Mouse (Mus musculus) lung, postnatal 0 days (tissue): Measurements from ENCODE around the gene Rnf185. TPM values are rescaled to one million over a fixed set of nuclear protein-coding genes. Genes with fewer than 3 reads are reported as not detected.

Experiments
- ATAC-seq: fragments of 200-750 bp; cut with Nextera tagmentation; 2 replicates; pipeline ENCODE4 v1.8.0; 2017; ENCODE audit warnings: moderate library complexity
- DNase-seq: peaks from one replicate; pipeline ENCODE4 v3.0.0-alpha.2; 2016; ENCODE audit warnings: low spot score
- H3K27ac ChIP-seq: fragments of 300-500 bp; sonication (generic); 2 replicates; pipeline ENCODE4 v1.5.1; 2014; ENCODE audit warnings: antibody characterized with exemption, mild to moderate bottlenecking, low read length, mixed read lengths
- H3K27me3 ChIP-seq: fragments of 300-500 bp; sonication (generic); replicated peaks from 2 replicates; pipeline ENCODE4 v1.6.1; 2014; ENCODE audit warnings: low read length, mixed read lengths; ENCODE audit not compliant: insufficient read depth
- H3K36me3 ChIP-seq: fragments of 300-500 bp; sonication (generic); 2 replicates; pipeline ENCODE4 v1.6.1; 2014; ENCODE audit warnings: low read length, mixed read lengths; ENCODE audit not compliant: insufficient read depth
- H3K4me1 ChIP-seq: fragments of 300-500 bp; sonication (generic); 2 replicates; pipeline ENCODE4 v1.6.1; 2014; ENCODE audit warnings: antibody characterized with exemption, low read depth, low read length, mixed read lengths; ENCODE audit not compliant: insufficient read depth
- H3K4me2 ChIP-seq: fragments of 300-500 bp; sonication (generic); replicated peaks from 2 replicates; pipeline ENCODE4 v1.6.1; 2014; ENCODE audit warnings: low read depth, mild to moderate bottlenecking, low read length, moderate library complexity, mixed read lengths
- H3K4me3 ChIP-seq: fragments of 300-500 bp; sonication (generic); 2 replicates; pipeline ENCODE4 v1.5.1; 2014; ENCODE audit warnings: low read depth, low read length
- H3K9ac ChIP-seq: fragments of 300-500 bp; sonication (generic); replicated peaks from 2 replicates; pipeline ENCODE4 v1.6.1; 2014; ENCODE audit warnings: low read depth, mild to moderate bottlenecking
- H3K9me3 ChIP-seq: fragments of 300-500 bp; sonication (generic); 2 replicates; pipeline ENCODE4 v1.6.1; 2016; ENCODE audit warnings: low read length, mixed read lengths
- CTCF ChIP-seq: IDR thresholded peaks from 2 replicates; pipeline ENCODE4 v1.5.1; 2016; ENCODE audit warnings: antibody characterized with exemption, mild to moderate bottlenecking
- EP300 ChIP-seq: IDR thresholded peaks from 2 replicates; pipeline ENCODE4 v1.6.1; 2016; ENCODE audit warnings: antibody characterized with exemption, mild to moderate bottlenecking, control low read depth
- WGBS: fragments of 180-500 bp; shearing (Covaris S2); extraction: QIAGEN DNeasy Blood & Tissue Kit; methylation state at CpG from one replicate; pipeline ENCODE4 v1.1.7; 2014; 5-methylcytosine and 5-hydroxymethylcytosine counted together
- polyA plus RNA-seq: library from polyadenylated mRNA; unstranded; fragments of >200 nt; fragmentation: Nextera tagmentation; extraction: Ambion mirVana; gene quantifications from 2 replicates; pipeline ENCODE4 v1.2.1, GENCODE M21; 2015

Rnf185 gene
- polyA plus RNA-seq, 1 experiment from 2014 or later: 24.3 TPM

- no peaks in the 10 kb centered on the region for H3K9me3 ChIP-seq
- no peak overlapping the region for H3K4me2 ChIP-seq
- no peaks in the 10 kb centered on the region for H3K27me3 ChIP-seq
- ATAC-seq (peak; percentile 68), DNase-seq (peak; percentile 67)
- no peak overlapping the region for H3K9ac ChIP-seq
- peak; percentile 36; the same call in 1 of the 2 replicates for TF ChIP-seq EP300
- no peak for TF ChIP-seq CTCF
- H3K36me3 ChIP-seq: no peaks in the 10 kb centered on the region
- no peaks in the 10 kb centered on the region for H3K4me1 ChIP-seq
- H3K4me3 ChIP-seq: no peak overlapping the region
- no peak overlapping the region for H3K27ac ChIP-seq
These were observed 10.3 kb downstream of the Rnf185 start for GRCm38 (mm10) chr11:3441696-3442443.

GRCm38 (mm10) chr11:3437621-3438020 is 14.5 kb downstream of the Rnf185 start:
- H3K9me3 ChIP-seq: no peaks in the 10 kb centered on the region
- ATAC-seq: no peak
- no peak overlapping the region for H3K4me2 ChIP-seq
- H3K27me3 ChIP-seq: no peaks in the 10 kb centered on the region
- 88% methylated on average over 1 of the region's 1 CpGs for WGBS
- no peak overlapping the region for H3K27ac ChIP-seq
- H3K4me1 ChIP-seq: no peaks in the 10 kb centered on the region
- H3K36me3 ChIP-seq: no peaks in the 10 kb centered on the region
- H3K4me3 ChIP-seq: no peak overlapping the region
- no peak for DNase-seq
- TF ChIP-seq CTCF (no peak), EP300 (no peak)
- H3K9ac ChIP-seq: no peak overlapping the region

DNA sequence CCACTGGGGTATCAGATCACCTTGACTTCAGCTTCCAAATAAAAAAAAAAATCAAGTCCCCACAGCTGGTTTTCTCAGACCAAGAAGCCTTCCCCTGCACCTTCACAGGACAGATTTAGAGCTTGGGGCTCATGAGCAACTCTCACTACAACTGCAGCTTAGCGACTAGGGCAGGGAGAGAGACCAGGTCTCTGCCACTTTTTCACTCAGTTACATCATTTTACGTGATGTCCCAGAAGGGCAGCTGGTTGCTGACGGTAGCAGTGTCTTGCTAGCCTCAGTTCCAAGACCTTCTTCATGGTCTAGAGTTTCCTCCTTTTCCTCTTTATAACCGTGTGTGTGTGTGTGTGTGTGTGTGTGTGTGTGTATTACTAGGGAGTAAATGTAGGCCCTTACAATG is 18.4 kb downstream of the Rnf185 start:
- H3K27me3 ChIP-seq: no peaks in the 10 kb centered on the region
- H3K36me3 ChIP-seq: no peaks in the 10 kb centered on the region
- no peak overlapping the region for H3K4me3 ChIP-seq
- H3K9me3 ChIP-seq: no peaks in the 10 kb centered on the region
- no peak overlapping the region for H3K4me2 ChIP-seq
- ATAC-seq: no peak
- TF ChIP-seq EP300 (no peak), CTCF (no peak)
- no peaks in the 10 kb centered on the region for H3K4me1 ChIP-seq
- no peak for DNase-seq
- no peak overlapping the region for H3K9ac ChIP-seq
- no peak overlapping the region for H3K27ac ChIP-seq
- WGBS: 82% methylated on average over 4 of the region's 4 CpGs

DNA sequence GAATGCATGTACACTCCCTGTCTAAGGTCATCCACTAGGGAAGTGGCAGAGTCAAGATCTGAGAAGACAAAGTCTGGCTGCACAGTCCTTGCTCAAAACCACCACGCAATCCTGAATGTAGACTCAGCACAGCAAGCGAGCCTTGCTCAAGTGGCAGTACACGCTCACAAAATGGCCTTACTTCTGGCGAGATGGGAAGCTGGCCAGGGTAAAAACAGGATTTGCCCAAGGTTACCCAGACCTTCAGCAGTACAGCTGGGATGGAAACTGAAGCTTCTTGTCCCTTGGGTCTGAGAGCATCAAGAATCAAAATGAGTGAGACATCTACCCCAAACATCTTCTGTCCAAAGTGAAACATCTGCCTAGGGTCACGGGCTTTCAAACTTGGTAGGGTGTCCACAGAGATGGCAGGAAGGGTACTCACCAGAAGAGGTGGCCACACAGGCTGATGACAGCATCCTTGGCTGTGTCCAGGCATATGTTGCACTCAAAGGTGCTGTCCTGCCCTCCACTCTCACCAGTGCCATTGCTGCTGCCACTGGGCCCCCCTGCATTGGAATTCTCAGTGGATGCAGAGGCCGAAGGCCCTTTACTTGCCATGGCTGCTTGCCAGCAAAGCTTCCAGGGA is 20.1 kb downstream of the Rnf185 start:
- 82% methylated on average over 6 of the region's 6 CpGs for WGBS
- no peak for TF ChIP-seq CTCF
- no peak for TF ChIP-seq EP300
- Histone ChIP-seq H3K9ac (no peak overlapping the region), H3K36me3 (no peaks in the 10 kb centered on the region), H3K27ac (no peak overlapping the region), H3K4me3 (no peak overlapping the region), H3K4me2 (no peak overlapping the region), H3K27me3 (no peaks in the 10 kb centered on the region), H3K4me1 (no peaks in the 10 kb centered on the region), H3K9me3 (no peaks in the 10 kb centered on the region)
- DNase-seq (no peak), ATAC-seq (no peak)

- TF ChIP-seq CTCF (no peak), EP300 (no peak)
- Histone ChIP-seq H3K27me3 (no peaks in the 10 kb centered on the region), H3K27ac (no peak overlapping the region), H3K36me3 (no peaks in the 10 kb centered on the region), H3K9ac (no peak overlapping the region), H3K4me3 (no peak overlapping the region), H3K9me3 (no peaks in the 10 kb centered on the region), H3K4me2 (no peak overlapping the region), H3K4me1 (no peaks in the 10 kb centered on the region)
- DNase-seq (no peak), ATAC-seq (no peak)
- 91% methylated on average over 3 of the region's 3 CpGs for WGBS
These were observed 20.6 kb downstream of the Rnf185 start for GRCm38 (mm10) chr11:3431515-3431914.

DNA sequence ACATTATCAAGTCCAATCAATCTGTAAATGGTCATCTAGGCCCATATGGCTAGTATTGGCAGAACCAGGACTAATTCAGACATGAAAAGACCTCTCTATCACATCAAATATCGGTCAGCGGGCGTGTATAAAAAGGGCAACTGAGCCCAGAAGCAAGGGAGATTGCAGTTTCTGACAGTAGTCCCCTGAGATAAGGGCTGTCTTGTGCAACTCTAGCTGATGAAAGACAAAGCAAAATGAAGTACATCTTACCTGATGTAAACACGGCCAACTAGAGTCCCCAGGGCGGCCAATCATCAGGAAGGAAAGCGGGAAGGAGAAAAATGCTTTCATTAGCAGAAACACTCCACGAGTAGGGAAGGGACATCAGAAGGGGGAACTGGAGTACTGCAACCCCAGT is 23.5 kb downstream of the Rnf185 start:
- Histone ChIP-seq H3K4me1 (no peaks in the 10 kb centered on the region), H3K4me2 (no peak overlapping the region), H3K27me3 (no peaks in the 10 kb centered on the region), H3K4me3 (no peak overlapping the region), H3K36me3 (no peaks in the 10 kb centered on the region), H3K27ac (no peak overlapping the region), H3K9ac (no peak overlapping the region), H3K9me3 (no peaks in the 10 kb centered on the region)
- TF ChIP-seq CTCF (no peak), EP300 (no peak)
- ATAC-seq (no peak), DNase-seq (no peak)
- WGBS: 82% methylated on average over 7 of the region's 7 CpGs
